Mouse (Mus musculus) lung, postnatal 25 days (tissue): ENCODE measurements around the gene Hist1h2ba.

Source experiments
- DNase-seq: peaks from one replicate; pipeline ENCODE4 v3.0.0; 2022; ENCODE audit warnings: low spot score

Hist1h2ba gene

DNA sequence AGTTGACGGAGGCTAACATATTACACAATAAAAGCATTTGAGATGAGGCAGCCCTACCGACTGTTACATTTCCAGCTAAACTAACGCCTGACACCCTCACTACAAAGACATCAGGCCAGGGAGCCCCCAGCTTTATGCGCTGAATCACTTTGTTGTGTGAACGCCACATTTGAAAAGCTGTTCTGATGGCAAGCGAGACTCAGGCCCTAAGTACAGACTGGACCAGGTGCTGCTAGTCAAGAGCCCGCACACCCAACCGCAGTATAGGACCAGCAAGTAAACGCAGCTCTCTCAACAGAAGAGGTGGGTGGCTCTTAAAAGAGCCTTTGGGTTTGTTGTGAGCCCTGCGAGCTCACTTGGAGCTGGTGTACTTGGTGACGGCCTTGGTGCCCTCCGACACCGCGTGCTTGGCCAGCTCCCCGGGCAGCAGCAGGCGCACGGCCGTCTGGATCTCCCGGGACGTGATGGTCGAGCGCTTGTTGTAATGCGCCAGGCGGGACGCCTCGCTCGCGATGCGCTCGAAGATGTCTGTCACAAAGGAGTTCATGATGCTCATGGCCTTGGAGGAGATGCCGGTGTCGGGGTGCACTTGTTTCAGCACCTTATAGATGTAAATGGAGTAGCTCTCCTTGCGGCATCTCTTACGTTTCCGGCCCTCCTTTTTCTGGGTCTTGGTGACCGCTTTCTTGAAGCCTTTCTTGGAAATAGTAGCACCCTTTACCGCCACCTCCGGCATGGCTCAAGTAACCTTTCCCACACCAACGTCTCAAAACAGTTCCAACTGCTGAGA lies at the start of gene Hist1h2ba:
TSS of gene Hist1h2ba (minus strand) at position 736 of the 790 bp plus-strand sequence.
- no peak for DNase-seq

DNA sequence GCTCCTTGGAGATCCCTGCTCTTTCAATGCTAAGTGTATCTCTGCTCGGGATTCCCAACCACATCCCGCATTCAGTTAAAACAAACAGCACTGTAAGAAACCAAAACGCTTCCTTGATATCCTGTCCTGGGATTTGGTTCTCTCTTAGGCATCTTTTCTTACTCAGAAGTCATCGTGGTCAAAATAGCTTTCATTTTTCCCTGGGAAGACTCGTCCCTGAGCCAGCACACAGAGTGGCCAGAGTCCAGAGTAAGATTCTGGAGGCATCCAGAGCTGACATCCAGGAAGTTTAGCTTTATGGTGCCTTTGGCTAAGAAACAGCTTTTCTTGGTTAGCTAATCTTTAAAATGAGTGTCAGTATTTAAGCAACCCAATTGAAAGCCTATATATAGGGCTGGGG lies 38.3 kb upstream of the Hist1h2ba start:
- DNase-seq, result no peak

DNA sequence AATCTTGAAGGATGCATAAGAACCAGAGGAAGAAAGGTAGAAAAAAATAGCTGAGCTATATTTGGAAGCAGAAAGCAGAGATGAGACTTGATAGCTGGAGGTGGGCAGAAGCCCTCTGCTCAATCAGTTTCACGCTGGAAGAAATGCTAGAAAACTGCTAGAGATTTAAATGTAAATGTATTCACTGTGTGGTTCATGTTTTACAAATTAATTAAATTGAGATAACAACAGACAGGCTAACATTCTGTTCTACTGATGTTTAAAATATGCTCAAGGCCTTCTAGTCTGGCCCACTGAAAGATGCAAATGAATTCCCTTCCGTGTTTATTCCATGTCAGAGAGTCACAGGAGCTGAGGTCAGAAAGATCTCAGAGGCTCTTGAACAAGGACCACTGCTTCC lies 37.9 kb upstream of the Hist1h2ba start:
- no peak for DNase-seq

DNA sequence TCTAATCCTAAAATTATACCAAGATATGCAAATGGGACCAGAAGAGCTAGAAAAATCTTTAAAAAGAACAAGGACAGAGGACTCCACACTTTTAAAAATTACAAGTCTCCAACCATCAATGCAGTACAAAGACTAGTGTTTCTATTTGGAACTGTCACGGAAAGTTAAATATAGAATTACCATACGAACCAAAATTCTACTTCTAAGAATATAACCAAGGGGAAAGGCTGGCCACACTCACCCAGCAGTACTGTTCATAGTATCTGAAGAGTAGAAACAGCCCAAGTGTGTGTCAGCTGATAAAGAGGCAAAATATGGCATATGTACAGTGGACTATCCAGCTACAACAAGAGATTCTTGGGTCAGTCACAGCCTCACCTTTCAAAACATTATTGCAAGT lies 31.0 kb upstream of the Hist1h2ba start:
- no peak for DNase-seq

DNA sequence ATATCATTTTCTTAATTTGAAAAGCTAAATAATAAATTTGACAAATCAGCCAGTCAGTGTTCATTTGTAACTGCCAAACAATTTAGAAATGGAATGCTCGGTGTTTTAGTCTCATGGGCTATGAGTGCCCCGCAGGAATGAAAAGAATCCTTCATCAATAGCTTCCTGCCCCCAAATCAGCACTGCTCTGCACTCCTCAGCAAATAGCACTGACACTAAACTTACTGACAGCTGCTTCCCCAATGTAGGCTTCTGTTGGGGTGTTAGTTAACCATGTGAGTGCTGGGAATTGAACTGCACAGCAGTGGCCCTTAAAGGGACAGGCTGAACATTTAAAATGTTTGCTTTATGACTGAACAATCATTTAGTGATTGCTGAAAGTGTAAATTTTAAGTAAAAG lies 25.8 kb upstream of the Hist1h2ba start:
- DNase-seq, result no peak

DNA sequence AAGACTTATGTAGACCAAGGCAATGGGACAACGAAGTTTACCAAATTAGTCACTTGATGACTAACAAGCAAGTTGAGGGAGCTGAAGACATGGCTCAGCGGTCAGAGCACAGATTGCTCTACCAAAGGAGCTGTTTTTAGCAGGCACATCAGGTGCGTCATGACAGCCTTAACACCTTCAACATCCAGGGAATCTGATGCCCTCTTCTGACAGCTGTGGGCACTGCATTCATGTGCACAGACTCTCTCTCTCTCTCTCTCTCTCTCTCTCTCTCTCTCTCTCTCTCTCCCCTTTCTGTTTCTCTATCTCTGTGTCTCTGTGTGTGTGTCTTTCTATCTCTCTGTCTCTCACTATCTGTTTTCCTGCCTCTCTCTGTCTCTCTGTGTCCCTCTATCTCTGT lies 17.0 kb upstream of the Hist1h2ba start:
- peak; percentile 14 for DNase-seq

DNA sequence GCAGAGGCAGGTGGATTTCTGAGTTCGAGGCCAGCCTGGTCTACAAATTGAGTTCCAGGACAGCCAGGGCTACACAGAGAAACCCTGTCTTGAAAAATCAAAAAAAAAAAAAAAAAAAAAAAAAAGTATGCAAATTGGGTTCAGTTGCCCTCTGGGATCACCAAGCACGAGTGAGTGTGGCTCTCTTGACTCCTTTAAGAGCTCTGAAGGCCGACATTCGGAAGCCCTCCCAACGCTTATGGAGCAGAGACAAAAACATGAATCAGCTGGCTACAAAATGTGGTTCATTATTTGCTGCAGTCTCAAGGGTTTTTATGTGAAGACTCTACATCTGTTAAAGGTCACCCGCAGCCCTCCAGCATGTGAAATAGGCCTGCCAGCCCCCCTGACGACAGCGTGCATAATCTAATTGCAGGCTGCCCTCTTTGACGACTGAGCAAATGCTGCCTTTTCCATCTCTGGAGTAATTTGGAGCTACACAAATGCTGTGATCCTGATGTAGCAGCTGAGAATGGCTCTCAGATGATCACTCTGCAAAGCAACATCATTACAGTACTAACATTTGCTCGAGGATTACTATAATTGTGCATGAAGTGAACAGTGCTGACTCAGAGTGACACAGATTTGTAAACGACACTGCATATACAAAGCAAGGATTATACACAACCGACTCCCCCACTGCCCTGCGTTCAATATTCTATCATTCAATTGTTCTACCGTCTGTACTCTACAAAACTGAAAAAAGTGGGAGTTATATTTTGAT lies 15.7 kb upstream of the Hist1h2ba start:
- DNase-seq, result no peak

DNA sequence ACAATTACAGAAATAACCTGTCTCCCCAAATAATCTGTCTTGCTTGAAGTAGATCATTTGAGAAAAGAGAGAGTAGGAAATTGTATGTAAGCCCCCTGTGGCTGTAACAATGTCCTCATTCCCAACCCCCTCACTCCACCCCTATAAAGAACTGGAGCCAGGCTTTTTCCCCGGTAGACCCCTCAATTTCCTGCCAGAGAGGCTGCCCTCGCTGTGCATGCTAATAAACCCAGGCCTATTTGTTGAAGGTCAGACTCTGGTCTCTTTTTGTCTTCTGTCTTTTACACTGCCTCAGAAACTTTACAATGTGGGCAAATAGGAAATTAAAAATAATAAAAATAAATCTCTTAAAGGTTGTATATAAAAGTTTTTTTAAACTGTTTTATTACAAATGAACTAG lies 12.3 kb upstream of the Hist1h2ba start:
- DNase-seq, result no peak

DNA sequence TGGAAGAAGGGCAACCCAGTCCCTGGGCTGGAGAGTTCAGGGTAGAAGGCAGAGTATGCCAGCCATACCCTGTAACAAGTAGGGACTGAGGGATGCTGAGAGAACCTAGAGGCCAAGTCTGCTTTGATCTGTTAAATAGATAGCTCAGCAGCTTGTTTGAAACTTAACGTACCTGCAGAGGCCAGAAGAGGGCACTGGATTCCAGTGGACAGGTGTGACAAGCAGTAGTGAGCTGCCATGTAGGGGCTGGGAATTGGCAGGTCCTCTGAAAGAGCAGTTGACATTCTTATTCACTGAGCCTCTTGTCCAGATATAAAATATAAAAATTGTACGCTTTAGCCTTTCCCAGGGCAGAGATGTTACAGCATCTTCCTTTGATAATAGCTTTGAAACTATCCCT lies 8.9 kb upstream of the Hist1h2ba start:
- no peak for DNase-seq

DNA sequence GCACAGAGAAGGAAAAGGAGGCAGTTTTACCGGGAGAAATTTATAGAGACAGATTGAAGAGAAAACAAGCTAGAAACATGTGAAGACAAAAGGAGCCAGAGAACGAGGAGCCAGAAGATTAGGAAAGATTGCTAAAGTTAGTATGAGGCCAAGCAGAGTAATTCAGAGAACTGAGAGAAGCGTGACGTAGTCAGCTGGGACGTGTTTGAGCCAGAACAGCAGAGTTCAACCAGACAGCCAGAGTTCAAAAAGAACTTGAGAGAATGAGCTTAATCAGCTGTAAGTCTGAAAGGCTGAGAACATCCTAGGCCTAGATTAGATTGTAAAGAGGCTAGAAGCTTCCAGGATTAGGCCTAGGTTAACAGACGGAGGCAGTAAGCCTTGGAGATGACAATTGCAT lies 6.3 kb upstream of the Hist1h2ba start:
- peak; percentile 18 for DNase-seq

DNA sequence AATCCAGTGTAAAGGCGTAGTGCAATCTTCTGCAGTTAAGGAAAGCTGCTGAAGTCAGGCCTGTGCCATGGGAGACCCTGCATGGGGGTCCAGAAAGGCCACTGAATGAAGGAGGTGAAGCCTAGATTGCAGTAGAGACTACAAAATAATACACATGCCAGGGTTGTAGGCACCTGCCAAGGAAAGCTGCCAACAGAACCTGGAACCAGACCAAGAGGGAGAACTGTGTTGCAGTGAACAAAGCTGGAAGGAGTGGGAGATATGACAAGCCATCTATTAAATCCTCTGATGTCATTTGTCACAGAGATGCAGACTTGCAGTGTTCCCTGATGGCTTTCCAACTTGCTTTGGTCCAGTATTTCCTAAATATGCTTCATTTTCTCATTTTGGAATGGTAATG lies 4.7 kb upstream of the Hist1h2ba start:
- DNase-seq, result no peak

DNA sequence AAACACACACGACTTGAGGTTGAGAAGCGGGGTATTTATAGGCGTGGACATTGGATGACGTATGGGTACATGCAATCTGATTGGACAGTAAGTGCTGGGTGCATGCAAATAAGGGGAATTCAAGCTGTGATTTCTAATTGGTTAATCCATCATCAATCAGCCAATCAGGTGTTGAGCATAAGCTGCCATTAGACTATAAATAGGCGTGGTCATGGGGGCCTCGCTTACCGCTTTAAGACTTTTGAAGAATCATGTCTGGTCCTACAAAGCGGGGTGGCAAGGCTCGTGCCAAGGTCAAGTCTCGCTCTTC lies 210 bp upstream of the Hist1h2ba start, which contains the start of gene Hist1h2aa:
TSS of gene Hist1h2aa (plus strand) at position 252 of the 310 bp plus-strand sequence.
- DNase-seq, result no peak

DNA sequence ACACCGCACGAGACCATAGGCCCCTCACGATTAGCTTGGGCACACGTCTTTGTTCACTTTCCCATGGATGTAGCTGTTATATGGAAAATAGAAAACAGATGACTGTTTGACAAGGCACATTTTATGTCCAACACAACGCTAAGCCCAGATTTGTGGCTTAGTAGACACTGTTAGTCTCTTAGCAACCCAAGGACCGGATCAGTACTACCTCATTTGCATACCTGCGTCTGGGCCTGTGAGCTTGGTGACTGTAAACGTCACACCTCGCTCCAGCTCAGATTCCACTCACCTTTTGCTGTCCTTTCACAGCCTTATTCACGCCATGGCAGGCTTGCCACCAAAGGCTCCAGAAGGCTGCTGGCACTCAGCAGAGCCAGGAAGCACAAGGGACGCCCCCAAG lies 3.1 kb downstream of the Hist1h2ba start:
- DNase-seq, result no peak

DNA sequence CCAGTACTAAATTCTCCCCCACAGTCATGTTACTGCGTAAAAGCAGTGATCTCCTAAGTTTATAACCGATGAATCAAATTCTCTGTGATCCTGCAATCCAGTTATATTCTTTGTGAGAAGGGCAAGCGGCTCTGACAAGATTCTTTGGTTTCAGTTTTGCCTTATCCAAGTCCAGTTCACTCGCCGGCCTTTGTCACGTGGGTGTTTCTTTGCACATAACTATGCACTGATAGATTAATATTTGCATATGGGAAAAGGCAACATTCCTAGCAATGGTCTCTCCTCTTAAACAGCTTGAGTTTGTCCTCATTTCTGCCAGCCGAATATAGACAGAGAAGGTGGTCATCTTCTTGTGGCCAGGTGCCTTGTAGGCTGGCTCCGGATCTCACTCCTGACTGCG lies 3.5 kb downstream of the Hist1h2ba start:
- DNase-seq, result no peak

DNA sequence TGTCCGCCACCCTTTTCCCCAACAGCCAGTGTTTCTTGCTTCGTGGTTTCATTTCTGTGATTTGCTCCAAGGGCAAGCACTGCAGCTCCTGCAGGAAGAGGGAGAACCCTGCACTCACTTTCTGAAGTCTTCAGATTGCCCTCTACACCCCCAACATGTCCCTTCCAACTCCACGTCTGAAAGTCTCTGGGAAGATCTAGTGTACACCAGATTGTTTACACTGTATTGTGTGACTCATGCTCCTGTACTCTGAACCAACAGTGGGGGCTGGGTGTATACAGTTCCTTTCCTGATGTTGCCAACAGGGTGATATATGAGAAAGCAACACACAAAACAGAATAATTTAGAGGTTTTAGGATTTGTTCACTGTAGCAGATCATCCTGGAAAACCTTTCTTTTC lies 5.3 kb downstream of the Hist1h2ba start:
- DNase-seq, result peak; percentile 30

DNA sequence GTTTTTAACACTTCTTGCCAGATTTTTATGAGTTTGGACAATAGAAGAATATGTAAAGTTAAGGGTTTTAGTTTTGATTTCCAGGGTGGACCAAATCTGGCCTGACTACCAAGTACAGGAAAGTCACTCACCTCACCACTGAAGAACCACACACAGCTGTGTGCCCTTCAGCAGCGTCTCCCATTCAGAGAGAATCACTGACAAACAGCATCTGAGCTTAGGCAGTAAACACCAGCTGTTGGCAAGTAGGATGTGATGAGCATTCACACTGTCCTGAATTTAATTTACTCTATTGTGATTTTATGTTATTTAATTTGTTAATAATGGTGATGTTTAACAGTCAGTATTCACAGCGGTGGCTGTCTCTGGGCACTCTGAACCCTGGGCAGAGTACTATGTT lies 8.2 kb downstream of the Hist1h2ba start:
- no peak for DNase-seq

DNA sequence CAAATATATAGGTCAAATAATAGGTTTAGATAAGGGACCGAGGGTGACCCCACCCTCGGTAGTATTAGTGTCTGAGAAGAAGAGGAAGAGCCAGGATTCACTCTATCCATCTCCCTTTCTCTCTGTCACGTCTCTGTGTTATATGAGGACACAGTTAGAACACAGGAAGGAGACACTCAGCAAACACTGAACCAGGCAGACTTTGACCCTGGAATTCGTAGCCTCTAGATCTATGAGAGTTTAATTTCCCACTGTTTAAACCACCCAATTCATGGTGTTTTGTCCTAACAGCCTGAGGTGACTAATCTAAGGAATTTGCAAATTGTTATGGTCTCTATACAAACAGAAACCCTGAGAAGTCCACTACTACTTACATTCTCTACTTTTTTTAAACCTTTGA lies 16.3 kb downstream of the Hist1h2ba start:
- DNase-seq, result no peak

DNA sequence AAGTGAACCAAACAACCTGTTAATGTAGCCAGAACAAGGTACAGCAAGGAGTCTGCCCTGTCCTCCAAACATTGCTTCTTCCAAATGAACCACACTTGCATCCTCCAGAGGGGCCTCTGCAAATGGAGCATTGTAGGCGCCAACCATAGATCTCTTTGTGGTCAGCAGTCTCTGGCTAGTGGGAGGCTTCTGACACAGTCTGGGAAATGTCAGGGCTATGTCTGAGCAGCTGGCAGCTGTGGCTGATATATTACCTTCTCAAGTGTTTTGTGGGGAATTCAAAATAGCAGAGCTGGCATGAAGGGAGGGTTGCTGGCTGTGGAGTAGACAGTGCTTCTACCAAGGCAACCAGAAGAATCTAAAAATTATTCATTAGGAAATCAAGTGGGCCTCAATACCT lies 17.8 kb downstream of the Hist1h2ba start:
- DNase-seq, result no peak

DNA sequence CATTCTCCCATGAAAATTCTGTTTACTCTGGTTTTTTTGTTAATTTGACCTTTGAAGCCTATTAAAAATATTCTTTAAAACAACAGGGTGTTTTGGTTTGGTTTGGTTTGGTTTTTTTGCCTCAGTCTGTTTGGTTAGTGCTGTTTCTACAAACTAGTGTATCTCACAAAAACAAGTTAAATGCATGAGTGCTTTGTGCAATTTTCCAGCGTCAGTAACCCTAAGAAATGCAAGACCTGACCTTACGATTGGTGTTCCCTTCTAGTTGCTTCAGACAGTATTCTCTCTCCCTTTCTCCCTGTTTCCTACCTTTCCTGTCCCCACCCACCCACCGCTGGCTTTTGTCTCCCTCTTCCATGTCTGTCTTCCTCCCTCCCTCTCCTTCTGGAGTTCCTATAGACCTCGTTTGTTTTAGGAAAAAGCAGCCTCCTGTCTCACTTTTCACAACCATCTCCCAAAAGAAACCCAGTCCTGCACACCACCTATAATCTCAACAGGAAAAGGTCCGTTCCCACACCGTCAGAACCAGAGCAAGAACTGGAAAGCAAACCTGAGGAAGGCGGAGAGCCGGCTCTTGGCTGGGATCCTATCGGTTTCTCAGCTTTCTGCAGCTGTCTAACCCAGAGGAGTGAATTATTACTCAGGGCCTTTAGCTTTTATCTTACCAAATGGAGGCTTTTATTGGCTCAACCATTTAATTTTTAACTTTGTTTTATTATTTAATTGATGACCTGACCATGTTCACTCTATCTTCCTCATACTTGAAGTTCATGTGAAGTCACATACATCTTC lies 19.4 kb downstream of the Hist1h2ba start, which contains the start of gene Slc17a4:
TSS of gene Slc17a4 (minus strand) at position 634 of the 792 bp plus-strand sequence.
- DNase-seq, result no peak

DNA sequence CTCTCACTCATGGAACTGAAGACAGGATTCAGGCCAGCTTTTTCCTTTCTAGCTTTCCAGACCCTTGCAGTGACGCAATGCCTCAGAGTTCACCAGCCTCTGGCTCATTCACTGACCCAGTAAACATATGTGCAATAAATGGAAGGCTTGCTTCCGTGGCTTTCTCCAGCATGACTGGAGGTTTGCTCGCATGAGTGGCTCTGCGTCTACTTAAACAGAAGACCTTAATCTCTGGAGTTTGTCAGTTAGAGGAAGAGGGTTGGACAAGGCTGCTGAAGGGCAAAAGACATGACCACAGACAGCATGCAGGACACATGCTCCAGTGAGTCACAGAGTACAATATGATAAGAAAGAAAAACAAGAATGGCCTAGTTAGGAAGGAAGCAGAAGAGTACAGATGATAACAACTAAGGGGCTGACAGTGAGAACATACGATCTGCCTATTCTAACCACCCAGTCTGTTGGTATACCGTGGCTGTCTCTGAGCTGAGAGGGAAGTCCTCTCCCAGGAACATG lies 20.1 kb downstream of the Hist1h2ba start:
- DNase-seq, result peak; percentile 18

DNA sequence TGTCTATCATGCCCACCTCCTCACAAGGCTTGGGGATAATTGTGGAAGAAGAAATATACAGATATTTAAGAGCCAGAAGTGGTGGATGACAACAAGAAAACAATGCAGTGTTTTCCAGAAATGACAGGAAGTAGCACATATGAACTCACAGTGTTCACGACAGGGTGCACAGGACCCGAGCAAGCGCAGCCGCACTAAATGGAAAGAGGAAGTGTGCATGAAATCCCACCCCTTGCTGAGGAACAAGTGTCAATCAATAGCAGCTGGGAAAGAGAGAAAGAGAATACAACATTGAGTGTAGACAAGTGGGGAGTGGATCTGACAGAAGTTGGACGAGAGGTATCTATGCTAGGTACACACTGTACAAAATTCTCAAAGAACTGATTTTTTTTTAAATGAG lies 22.6 kb downstream of the Hist1h2ba start:
- no peak for DNase-seq

DNA sequence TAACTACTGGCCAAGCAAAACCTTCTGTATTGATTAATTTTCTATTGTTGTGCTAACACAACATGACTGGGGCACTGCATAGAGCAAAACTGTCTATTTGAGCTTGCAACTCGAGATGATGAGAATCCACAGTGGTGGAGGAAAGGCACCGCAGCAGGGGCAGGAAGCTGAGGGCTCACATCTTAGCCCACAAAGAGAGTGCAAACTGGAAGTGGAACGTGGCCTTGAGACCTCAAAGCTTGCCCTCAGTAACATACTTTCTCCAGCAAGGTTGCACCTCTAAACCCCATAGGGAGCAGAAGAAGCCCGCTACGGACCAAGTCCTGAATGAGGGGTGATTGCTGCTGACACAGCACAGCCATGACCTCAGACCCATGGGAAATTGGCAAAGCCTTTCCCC lies 23.8 kb downstream of the Hist1h2ba start:
- no peak for DNase-seq

DNA sequence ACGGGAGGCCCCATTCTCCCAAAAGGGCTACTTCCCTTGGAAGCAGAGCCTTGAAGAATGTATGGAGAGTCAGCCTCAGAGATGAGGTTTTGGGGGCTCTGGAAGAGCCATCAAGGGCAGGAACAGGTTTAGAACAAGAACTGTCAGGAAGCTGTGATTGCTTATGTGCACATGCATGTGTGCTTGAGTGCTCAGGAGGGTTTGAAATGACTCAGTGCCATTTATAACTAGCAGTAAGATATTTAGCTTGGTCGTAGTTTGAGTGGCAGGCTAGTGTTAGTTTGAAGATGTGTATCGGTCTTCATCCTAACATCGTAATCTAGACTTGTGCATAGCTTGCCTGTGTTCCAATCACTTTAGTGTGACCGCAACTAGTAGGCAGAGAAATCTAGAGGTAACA lies 27.1 kb downstream of the Hist1h2ba start:
- DNase-seq, result no peak
